Mouse (Mus musculus) neural tube, embryonic 15.5 days (tissue): ENCODE measurements around the gene Arntl. TPM values are rescaled to one million over a fixed set of nuclear protein-coding genes. Genes with fewer than 3 reads are reported as not detected.

Source experiments
- ATAC-seq: fragments of 200-750 bp; cut with Nextera tagmentation; 2 replicates; pipeline ENCODE4 v1.8.0; 2017; ENCODE audit warnings: mild to moderate bottlenecking, moderate TSS enrichment, moderate library complexity; ENCODE audit not compliant: low FRiP score
- H3K27ac ChIP-seq: fragments of 300-500 bp; sonication (generic); replicated peaks from 2 replicates; pipeline ENCODE4 v1.5.1; 2015; ENCODE audit warnings: mild to moderate bottlenecking, inconsistent platforms
- H3K27me3 ChIP-seq: fragments of 300-500 bp; sonication (generic); replicated peaks from 2 replicates; pipeline ENCODE4 v1.6.1; 2015; ENCODE audit warnings: inconsistent platforms
- H3K36me3 ChIP-seq: fragments of 300-500 bp; sonication (generic); 2 replicates; pipeline ENCODE4 v1.6.1; 2015; ENCODE audit warnings: inconsistent platforms
- H3K4me1 ChIP-seq: fragments of 300-500 bp; sonication (generic); 2 replicates; pipeline ENCODE4 v1.6.1; 2015; ENCODE audit warnings: inconsistent platforms
- H3K4me2 ChIP-seq: fragments of 300-500 bp; sonication (generic); 2 replicates; pipeline ENCODE4 v1.6.1; 2015; ENCODE audit warnings: inconsistent platforms, mild to moderate bottlenecking, moderate library complexity
- H3K4me3 ChIP-seq: fragments of 300-500 bp; sonication (generic); replicated peaks from 2 replicates; pipeline ENCODE4 v1.5.1; 2015; ENCODE audit warnings: mild to moderate bottlenecking, inconsistent platforms
- H3K9ac ChIP-seq: fragments of 300-500 bp; sonication (generic); replicated peaks from 2 replicates; pipeline ENCODE4 v1.6.1; 2015; ENCODE audit warnings: mild to moderate bottlenecking, inconsistent platforms
- H3K9me3 ChIP-seq: fragments of 300-500 bp; sonication (generic); replicated peaks from 2 replicates; pipeline ENCODE4 v1.6.1; 2016; ENCODE audit warnings: inconsistent platforms
- WGBS: fragments of 180-500 bp; shearing (Covaris S2); methylation state at CpG from one replicate; pipeline ENCODE4 v1.1.7; 2015; ENCODE audit warnings: mixed read lengths; 5-methylcytosine and 5-hydroxymethylcytosine counted together
- polyA plus RNA-seq: library from polyadenylated mRNA; unstranded; fragments of >200 nt; fragmentation: Nextera tagmentation; extraction: Ambion mirVana; gene quantifications from 2 replicates; pipeline ENCODE4 v1.2.1, GENCODE M21; 2015

Arntl gene
- polyA plus RNA-seq: 14.4 and 17.7 TPM in 2 replicates

DNA sequence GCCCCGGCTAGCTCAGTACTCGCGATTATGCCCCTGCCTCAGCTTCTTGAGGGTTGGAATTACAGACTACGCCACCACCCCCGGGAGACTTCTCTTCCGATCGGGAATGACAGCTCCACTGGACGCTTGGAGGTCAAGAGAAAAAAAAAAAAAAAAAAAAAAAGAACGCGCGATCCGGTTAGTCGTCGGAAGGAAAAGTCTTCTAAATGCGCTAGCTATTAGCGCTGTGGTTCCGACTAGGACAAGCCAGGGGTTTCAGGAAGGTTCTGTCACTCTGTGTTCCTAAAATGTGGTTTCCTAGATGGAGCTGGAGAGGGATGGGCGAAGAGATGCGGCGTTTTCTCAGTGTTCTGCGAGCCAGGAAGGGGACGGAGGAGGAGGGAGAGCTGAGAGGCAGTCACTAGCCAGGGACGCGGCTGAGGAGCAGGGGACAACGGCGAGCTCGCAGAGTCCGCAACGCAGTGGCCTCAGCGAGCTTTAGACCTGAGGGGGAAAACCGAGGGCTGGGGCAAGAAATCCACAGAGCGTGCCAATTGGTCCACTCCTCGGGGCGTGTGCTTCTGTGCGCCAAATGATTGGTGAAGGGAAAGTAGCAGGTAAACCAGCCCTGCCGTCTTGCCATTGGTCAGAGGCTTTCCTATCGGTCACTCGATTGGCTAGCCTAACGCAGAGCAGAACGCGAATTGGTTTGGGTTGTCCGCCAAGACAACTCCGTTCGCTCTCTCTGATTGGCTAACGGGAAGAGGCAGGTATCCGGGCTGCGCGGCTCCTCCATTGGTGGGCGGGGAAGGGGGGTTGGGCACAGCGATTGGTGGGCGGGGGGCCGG lies at the start of gene Arntl:
TSS of gene Arntl (plus strand) at position 822 of the 827 bp plus-strand sequence.
- Histone ChIP-seq H3K27ac (peak within 1 kb of the TSS; percentile 94), H3K9me3 (no peaks in the 10 kb centered on the region), H3K27me3 (peaks cover 40% of the 10 kb centered on the region), H3K9ac (peak within 1 kb of the TSS; percentile 72), H3K4me2 (peak within 1 kb of the TSS; percentile 81), H3K36me3 (no peaks in the 10 kb centered on the region), H3K4me3 (peak within 1 kb of the TSS; percentile 87), H3K4me1 (peaks cover 37% of the 10 kb centered on the region)
- peak; percentile 98 for ATAC-seq
- under 1% methylated on average over 50 of the region's 52 CpGs for WGBS

- Histone ChIP-seq H3K9ac (no peak overlapping the region), H3K4me1 (peaks cover 9% of the 10 kb centered on the region; the same call in 1 of the 2 replicates), H3K36me3 (no peaks in the 10 kb centered on the region), H3K9me3 (no peaks in the 10 kb centered on the region), H3K4me2 (no peak overlapping the region), H3K27me3 (no peaks in the 10 kb centered on the region), H3K4me3 (no peak overlapping the region), H3K27ac (no peak overlapping the region)
- 89% methylated on average over 8 of the region's 8 CpGs for WGBS
- ATAC-seq: no peak
Measured at GRCm38 (mm10) chr7:113161077-113161698, 46.1 kb upstream of the Arntl start.

- Histone ChIP-seq H3K27me3 (no peaks in the 10 kb centered on the region), H3K9ac (no peak overlapping the region), H3K27ac (no peak overlapping the region), H3K9me3 (no peaks in the 10 kb centered on the region), H3K36me3 (no peaks in the 10 kb centered on the region), H3K4me2 (no peak overlapping the region), H3K4me1 (no peaks in the 10 kb centered on the region), H3K4me3 (no peak overlapping the region)
- WGBS: 64% methylated on average over 4 of the region's 4 CpGs
- no peak for ATAC-seq
Measured at GRCm38 (mm10) chr7:113164719-113165118, 42.5 kb upstream of the Arntl start.

GRCm38 (mm10) chr7:113167092-113167491 lies 40.2 kb upstream of the Arntl start:
- no peaks in the 10 kb centered on the region for H3K36me3 ChIP-seq
- no peak overlapping the region for H3K4me3 ChIP-seq
- no peaks in the 10 kb centered on the region for H3K9me3 ChIP-seq
- no peak overlapping the region for H3K4me2 ChIP-seq
- no peak overlapping the region for H3K27ac ChIP-seq
- no peak for ATAC-seq
- no peaks in the 10 kb centered on the region for H3K27me3 ChIP-seq
- no peaks in the 10 kb centered on the region for H3K4me1 ChIP-seq
- 37% methylated on average over 8 of the region's 8 CpGs for WGBS
- H3K9ac ChIP-seq: no peak overlapping the region

GRCm38 (mm10) chr7:113168609-113169008 lies 38.7 kb upstream of the Arntl start:
- no peaks in the 10 kb centered on the region for H3K27me3 ChIP-seq
- no peak overlapping the region for H3K4me2 ChIP-seq
- no peaks in the 10 kb centered on the region for H3K36me3 ChIP-seq
- no peak overlapping the region for H3K27ac ChIP-seq
- no peak overlapping the region for H3K4me3 ChIP-seq
- H3K9me3 ChIP-seq: no peaks in the 10 kb centered on the region
- ATAC-seq: no peak
- no peak overlapping the region for H3K9ac ChIP-seq
- no peaks in the 10 kb centered on the region for H3K4me1 ChIP-seq
- WGBS: 85% methylated on average over 8 of the region's 8 CpGs

DNA sequence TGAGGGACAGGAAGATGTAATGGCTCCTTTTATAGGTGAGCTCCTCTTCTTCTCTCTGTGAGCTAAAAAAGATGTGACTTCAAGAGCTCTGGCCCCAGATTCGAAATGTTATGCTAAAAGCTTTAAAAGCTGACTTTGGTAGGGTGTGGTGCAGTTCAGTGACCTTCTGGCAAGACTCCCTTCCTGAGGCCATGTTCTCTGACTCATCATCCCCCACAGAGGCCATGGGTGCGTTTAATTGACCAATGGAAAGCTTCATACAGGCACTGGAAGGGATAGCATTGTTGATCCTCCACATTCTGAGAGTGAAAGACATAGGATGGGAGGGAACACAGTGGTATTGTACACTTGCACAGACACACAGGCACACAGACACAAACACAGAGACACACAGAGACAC lies 34.8 kb upstream of the Arntl start:
- H3K4me3 ChIP-seq: no peak overlapping the region
- H3K4me1 ChIP-seq: no peaks in the 10 kb centered on the region
- no peak for ATAC-seq
- H3K4me2 ChIP-seq: no peak overlapping the region
- H3K36me3 ChIP-seq: no peaks in the 10 kb centered on the region
- H3K27me3 ChIP-seq: no peaks in the 10 kb centered on the region
- no peak overlapping the region for H3K27ac ChIP-seq
- WGBS: 53% methylated on average over 2 of the region's 2 CpGs
- no peaks in the 10 kb centered on the region for H3K9me3 ChIP-seq
- H3K9ac ChIP-seq: no peak overlapping the region

DNA sequence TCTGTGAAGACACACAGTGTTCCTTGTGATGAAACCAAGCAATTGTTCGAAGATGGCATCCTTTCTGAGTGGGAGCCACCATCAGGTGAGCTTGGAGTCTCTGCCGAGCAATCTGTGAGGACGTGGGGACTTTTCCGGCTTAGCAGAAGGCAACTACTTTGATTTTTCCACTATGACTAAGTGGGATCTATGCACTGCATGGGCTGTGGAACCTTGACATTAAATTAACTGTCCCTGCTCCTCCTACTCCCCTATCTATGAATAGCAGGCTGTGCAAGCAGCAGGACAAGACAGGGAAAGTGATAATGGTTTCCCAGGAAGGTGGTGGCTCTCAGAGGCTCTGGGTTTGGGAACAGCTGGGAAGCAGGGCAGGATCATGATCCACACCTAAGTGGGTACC lies 31.8 kb upstream of the Arntl start:
- Histone ChIP-seq H3K4me2 (no peak overlapping the region), H3K9ac (no peak overlapping the region), H3K27me3 (no peaks in the 10 kb centered on the region), H3K4me3 (no peak overlapping the region), H3K36me3 (no peaks in the 10 kb centered on the region), H3K4me1 (no peaks in the 10 kb centered on the region), H3K9me3 (no peaks in the 10 kb centered on the region), H3K27ac (no peak overlapping the region)
- 83% methylated on average over 4 of the region's 4 CpGs for WGBS
- no peak for ATAC-seq

DNA sequence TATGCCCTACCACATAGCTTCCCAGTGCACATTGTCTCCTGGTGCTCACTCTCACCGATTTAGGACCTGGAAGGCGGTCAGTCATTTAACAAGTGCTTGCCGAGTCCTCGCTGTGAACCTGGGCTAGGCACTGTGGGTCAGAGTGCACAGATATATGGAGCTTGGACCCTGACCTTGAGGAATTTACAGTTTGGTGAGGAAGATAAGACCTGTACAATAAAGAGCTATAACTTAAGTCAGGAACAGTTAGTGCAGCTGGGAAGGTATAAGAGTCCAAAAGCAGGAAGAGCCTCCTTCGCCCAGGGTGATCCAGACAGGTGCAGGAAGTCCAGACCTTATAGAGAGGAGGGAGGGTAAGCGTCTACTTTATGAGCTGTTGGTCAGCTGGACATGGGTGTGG lies 29.2 kb upstream of the Arntl start:
- no peak overlapping the region for H3K4me3 ChIP-seq
- no peaks in the 10 kb centered on the region for H3K27me3 ChIP-seq
- no peak for ATAC-seq
- no peak overlapping the region for H3K27ac ChIP-seq
- H3K36me3 ChIP-seq: no peaks in the 10 kb centered on the region
- no peaks in the 10 kb centered on the region for H3K9me3 ChIP-seq
- 90% methylated on average over 6 of the region's 6 CpGs for WGBS
- H3K4me2 ChIP-seq: no peak overlapping the region
- no peak overlapping the region for H3K9ac ChIP-seq
- no peaks in the 10 kb centered on the region for H3K4me1 ChIP-seq

GRCm38 (mm10) chr7:113183787-113184186 lies 23.5 kb upstream of the Arntl start:
- H3K27ac ChIP-seq: no peak overlapping the region
- H3K4me3 ChIP-seq: no peak overlapping the region
- no peaks in the 10 kb centered on the region for H3K27me3 ChIP-seq
- no peak overlapping the region for H3K9ac ChIP-seq
- H3K9me3 ChIP-seq: no peaks in the 10 kb centered on the region
- no peaks in the 10 kb centered on the region for H3K36me3 ChIP-seq
- ATAC-seq: no peak
- H3K4me1 ChIP-seq: no peaks in the 10 kb centered on the region
- 89% methylated on average over 8 of the region's 8 CpGs for WGBS
- H3K4me2 ChIP-seq: no peak overlapping the region

GRCm38 (mm10) chr7:113185056-113185455 lies 22.2 kb upstream of the Arntl start:
- Histone ChIP-seq H3K9ac (no peak overlapping the region), H3K36me3 (no peaks in the 10 kb centered on the region), H3K4me2 (no peak overlapping the region), H3K4me1 (no peaks in the 10 kb centered on the region), H3K27me3 (no peaks in the 10 kb centered on the region), H3K4me3 (no peak overlapping the region), H3K9me3 (no peaks in the 10 kb centered on the region), H3K27ac (no peak overlapping the region)
- ATAC-seq: no peak

DNA sequence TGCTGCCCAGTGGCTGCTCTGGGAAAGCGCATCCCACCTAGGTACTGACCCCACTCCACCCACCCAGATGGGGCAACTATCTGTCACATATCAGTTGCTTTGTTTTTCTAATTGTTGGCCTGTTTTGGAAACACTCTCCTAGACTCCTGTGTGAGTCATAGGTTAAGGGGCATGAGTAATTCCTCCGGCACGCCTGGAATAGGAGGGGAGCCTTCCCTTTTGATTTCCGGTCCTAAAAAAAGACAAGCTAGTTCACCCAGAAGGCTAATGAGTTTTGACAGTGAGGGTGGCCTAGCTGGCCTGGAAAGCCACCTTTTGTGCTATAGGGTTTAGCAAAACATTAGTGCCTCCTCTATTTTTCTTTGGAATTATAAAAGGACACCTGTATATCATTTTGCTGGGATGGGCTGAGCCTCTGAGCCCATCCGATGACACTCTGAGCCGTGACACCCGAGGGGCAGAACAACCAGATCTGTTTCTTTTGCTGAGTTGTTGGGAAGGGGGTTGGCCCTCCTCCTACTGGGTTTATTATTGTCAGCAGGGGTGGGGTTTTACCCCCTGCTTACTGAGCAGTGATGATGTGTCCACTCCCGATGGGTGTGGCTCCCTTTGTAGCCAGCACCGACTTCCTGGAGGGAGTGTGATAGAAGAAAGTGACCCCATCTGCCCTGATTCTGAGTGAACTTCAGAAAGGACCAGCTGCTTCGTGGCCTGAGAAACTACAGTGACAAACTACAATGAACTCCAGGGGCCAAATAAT lies 21.0 kb upstream of the Arntl start:
- Histone ChIP-seq H3K4me3 (no peak overlapping the region), H3K27ac (no peak overlapping the region), H3K27me3 (no peaks in the 10 kb centered on the region), H3K36me3 (no peaks in the 10 kb centered on the region), H3K4me2 (no peak overlapping the region), H3K4me1 (no peaks in the 10 kb centered on the region), H3K9ac (no peak overlapping the region), H3K9me3 (no peaks in the 10 kb centered on the region)
- ATAC-seq: no peak
- WGBS: 61% methylated on average over 10 of the region's 10 CpGs

- Histone ChIP-seq H3K27ac (no peak overlapping the region), H3K9ac (no peak overlapping the region), H3K4me2 (no peak overlapping the region), H3K9me3 (no peaks in the 10 kb centered on the region), H3K4me1 (no peaks in the 10 kb centered on the region), H3K27me3 (no peaks in the 10 kb centered on the region), H3K4me3 (no peak overlapping the region), H3K36me3 (no peaks in the 10 kb centered on the region)
- no peak for ATAC-seq
- 60% methylated on average over 2 of the region's 2 CpGs for WGBS
Measured at GRCm38 (mm10) chr7:113188091-113188490, 19.2 kb upstream of the Arntl start.
